Mouse (Mus musculus): ENCODE results near the gene Zp2.

Zp2 gene

GRCm38 (mm10) chr7:120145191-120145590 lies at the start of gene Zp2:
TSS of gene Zp2 (minus strand) at chr7:120145291.
- 76% methylated on average over 9 of the region's 9 CpGs for WGBS

GRCm38 (mm10) chr7:120192816-120193215 lies 47.7 kb upstream of the Zp2 start:
- whole genome bisulfite sequencing, result 80% methylated on average over 6 of the region's 6 CpGs

- WGBS, result 40% methylated on average over 3 of the region's 3 CpGs
Measured at GRCm38 (mm10) chr7:120192207-120192606, 47.1 kb upstream of the Zp2 start.

- 54% methylated on average over 8 of the region's 8 CpGs for WGBS
Measured at GRCm38 (mm10) chr7:120190150-120190665, 45.1 kb upstream of the Zp2 start.

- 54% methylated on average over 8 of the region's 8 CpGs for WGBS
Measured at GRCm38 (mm10) chr7:120189369-120190149, 44.5 kb upstream of the Zp2 start.

GRCm38 (mm10) chr7:120188946-120189345 lies 43.9 kb upstream of the Zp2 start:
- 91% methylated on average over 5 of the region's 5 CpGs for WGBS

- WGBS, result 75% methylated on average over 4 of the region's 4 CpGs
Measured at GRCm38 (mm10) chr7:120181401-120182230, 36.5 kb upstream of the Zp2 start.

GRCm38 (mm10) chr7:120180547-120180946 lies 35.5 kb upstream of the Zp2 start:
- WGBS, result 66% methylated on average over 5 of the region's 5 CpGs

- 34% methylated on average over 2 of the region's 2 CpGs for WGBS
Measured at GRCm38 (mm10) chr7:120178935-120179334, 33.8 kb upstream of the Zp2 start.

GRCm38 (mm10) chr7:120177611-120178010 lies 32.5 kb upstream of the Zp2 start:
- 78% methylated on average over 3 of the region's 3 CpGs for WGBS

- 73% methylated on average over 11 of the region's 11 CpGs for WGBS
Measured at GRCm38 (mm10) chr7:120174723-120175504, 29.8 kb upstream of the Zp2 start.

GRCm38 (mm10) chr7:120173603-120174244 lies 28.6 kb upstream of the Zp2 start, which contains the start of gene Anks4b:
TSS of gene Anks4b (plus strand) at chr7:120173858.
- WGBS, result 82% methylated on average over 10 of the region's 10 CpGs

GRCm38 (mm10) chr7:120172188-120172700 lies 27.2 kb upstream of the Zp2 start:
- WGBS, result 94% methylated on average over 1 of the region's 1 CpGs

- 87% methylated on average over 11 of the region's 11 CpGs for WGBS
Measured at GRCm38 (mm10) chr7:120163581-120164251, 18.6 kb upstream of the Zp2 start.

GRCm38 (mm10) chr7:120158121-120158613 lies 13.1 kb upstream of the Zp2 start:
- 53% methylated on average over 4 of the region's 4 CpGs for whole genome bisulfite sequencing

GRCm38 (mm10) chr7:120157575-120158061 lies 12.5 kb upstream of the Zp2 start:
- 47% methylated on average over 5 of the region's 5 CpGs for WGBS

- 14% methylated on average over 2 of the region's 2 CpGs for WGBS
Measured at GRCm38 (mm10) chr7:120156841-120157409, 11.8 kb upstream of the Zp2 start.

GRCm38 (mm10) chr7:120150898-120151297 lies 5.8 kb upstream of the Zp2 start:
- WGBS, result 70% methylated on average over 2 of the region's 2 CpGs

GRCm38 (mm10) chr7:120150257-120150656 lies 5.2 kb upstream of the Zp2 start:
- WGBS, result 65% methylated on average over 3 of the region's 3 CpGs

GRCm38 (mm10) chr7:120142743-120143142 lies 2.3 kb downstream of the Zp2 start:
- WGBS, result 88% methylated on average over 1 of the region's 1 CpGs

Measured in cerebral cortex, adult 2 months (tissue).